Mouse (Mus musculus) kidney, postnatal 0 days (tissue): ENCODE measurements around the gene Ranbp1. TPM values are rescaled to one million over a fixed set of nuclear protein-coding genes. Genes with fewer than 3 reads are reported as not detected.

Experiments used
- ATAC-seq: fragments of 200-750 bp; cut with Nextera tagmentation; replicated peaks from 2 replicates; pipeline ENCODE4 v1.8.0; 2017; ENCODE audit warnings: low read depth, moderate number of reproducible peaks, moderate TSS enrichment, moderate library complexity; ENCODE audit not compliant: low FRiP score
- DNase-seq: peaks from one replicate; pipeline ENCODE4 v3.0.0-alpha.2; 2016; ENCODE audit warnings: low spot score
- H3K27ac ChIP-seq: fragments of 300-500 bp; sonication (generic); 2 replicates; pipeline ENCODE4 v1.5.1; 2014; ENCODE audit warnings: mild to moderate bottlenecking
- H3K27me3 ChIP-seq: fragments of 300-500 bp; sonication (generic); 2 replicates; pipeline ENCODE4 v1.6.1; 2014; ENCODE audit warnings: low read length, mixed read lengths; ENCODE audit not compliant: insufficient read depth
- H3K36me3 ChIP-seq: fragments of 300-500 bp; sonication (generic); 2 replicates; pipeline ENCODE4 v1.6.1; 2014; ENCODE audit warnings: low read length, mixed read lengths; ENCODE audit not compliant: insufficient read depth
- H3K4me1 ChIP-seq: fragments of 300-500 bp; sonication (generic); replicated peaks from 2 replicates; pipeline ENCODE4 v1.6.1; 2014; ENCODE audit warnings: antibody characterized with exemption, low read length, mixed read lengths; ENCODE audit not compliant: insufficient read depth
- H3K4me2 ChIP-seq: fragments of 300-500 bp; sonication (generic); 2 replicates; pipeline ENCODE4 v1.6.1; 2014; ENCODE audit warnings: mild to moderate bottlenecking, low read length, moderate library complexity, mixed read lengths
- H3K4me3 ChIP-seq: fragments of 300-500 bp; sonication (generic); replicated peaks from 2 replicates; pipeline ENCODE4 v1.5.1; 2014; ENCODE audit warnings: low read depth, low read length
- H3K9ac ChIP-seq: fragments of 300-500 bp; sonication (generic); 2 replicates; pipeline ENCODE4 v1.6.1; 2014; ENCODE audit warnings: low read depth, low read length
- H3K9me3 ChIP-seq: fragments of 300-500 bp; sonication (generic); replicated peaks from 2 replicates; pipeline ENCODE4 v1.6.1; 2016; ENCODE audit warnings: low read length, inconsistent platforms, mixed read lengths
- CTCF ChIP-seq: IDR thresholded peaks from 2 replicates; pipeline ENCODE4 v1.5.1; 2016; ENCODE audit warnings: antibody characterized with exemption, low read depth, mild to moderate bottlenecking, moderate library complexity
- WGBS: fragments of 180-500 bp; shearing (Covaris S2); extraction: QIAGEN DNeasy Blood & Tissue Kit; methylation state at CpG from one replicate; pipeline ENCODE4 v1.1.7; 2014; 5-methylcytosine and 5-hydroxymethylcytosine counted together
- polyA plus RNA-seq: library from polyadenylated mRNA; unstranded; fragments of >200 nt; fragmentation: Nextera tagmentation; extraction: Ambion mirVana; gene quantifications from 2 replicates; pipeline ENCODE4 v1.2.1, GENCODE M21; 2015

The Ranbp1 gene
- polyA plus RNA-seq, 1 experiment from 2014 or later = 457 TPM

GRCm38 (mm10) chr16:18235389-18236065 lies 13.0 kb downstream of the Ranbp1 start:
- peak; percentile 52 for ATAC-seq
- peak overlapping the region; percentile 75 for H3K4me3 ChIP-seq
- peaks cover 22% of the 10 kb centered on the region for H3K4me1 ChIP-seq
- peaks cover 12% of the 10 kb centered on the region for H3K36me3 ChIP-seq
- TF ChIP-seq CTCF = no peak
- H3K9me3 ChIP-seq = no peaks in the 10 kb centered on the region
- WGBS = 1% methylated on average over 19 of the region's 19 CpGs
- peak; percentile 78 for DNase-seq
- no peaks in the 10 kb centered on the region for H3K27me3 ChIP-seq
- H3K9ac ChIP-seq = peak overlapping the region; percentile 76
- peak overlapping the region; percentile 88 for H3K27ac ChIP-seq
- peak overlapping the region; percentile 92 for H3K4me2 ChIP-seq

DNA sequence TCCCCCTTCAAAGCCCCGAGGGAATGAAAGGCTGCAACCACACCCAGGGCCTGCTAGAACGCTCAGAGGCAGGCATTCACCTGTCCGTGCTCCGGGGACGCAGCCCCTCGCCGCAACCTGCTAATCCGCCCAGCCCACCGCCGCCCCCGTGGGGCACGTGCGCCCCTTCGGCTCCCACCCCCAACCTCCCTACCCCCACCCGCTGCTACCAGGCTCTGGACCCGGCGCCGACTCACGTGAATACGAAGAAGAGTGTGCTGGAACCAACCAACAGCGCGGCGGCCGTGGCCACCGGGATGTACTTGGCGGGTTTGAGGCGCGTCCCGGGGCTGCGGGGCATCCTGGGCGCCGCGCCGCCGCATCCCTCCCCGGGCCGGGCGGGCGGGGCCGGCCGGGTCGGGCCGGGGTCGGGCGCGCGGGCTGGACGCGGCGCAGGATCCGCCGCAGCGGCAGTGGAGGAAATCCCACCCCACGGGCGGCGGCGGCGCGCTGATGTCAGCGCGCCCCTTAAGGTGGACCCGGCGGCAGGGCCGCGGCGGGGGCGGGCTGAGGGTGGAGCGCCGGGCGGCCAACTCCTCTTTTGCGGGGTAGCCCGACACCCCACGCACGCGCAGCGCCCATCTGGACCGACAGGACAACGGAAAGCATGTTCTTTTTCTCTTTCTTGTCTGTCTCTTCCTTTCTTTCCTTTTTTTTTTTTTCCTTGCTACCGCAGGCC lies 13.7 kb downstream of the Ranbp1 start, which contains the start of gene Zdhhc8:
Gene Zdhhc8 (minus strand): TSS at position 466 of the 718 bp plus-strand sequence.
- WGBS = under 1% methylated on average over 57 of the region's 79 CpGs

DNA sequence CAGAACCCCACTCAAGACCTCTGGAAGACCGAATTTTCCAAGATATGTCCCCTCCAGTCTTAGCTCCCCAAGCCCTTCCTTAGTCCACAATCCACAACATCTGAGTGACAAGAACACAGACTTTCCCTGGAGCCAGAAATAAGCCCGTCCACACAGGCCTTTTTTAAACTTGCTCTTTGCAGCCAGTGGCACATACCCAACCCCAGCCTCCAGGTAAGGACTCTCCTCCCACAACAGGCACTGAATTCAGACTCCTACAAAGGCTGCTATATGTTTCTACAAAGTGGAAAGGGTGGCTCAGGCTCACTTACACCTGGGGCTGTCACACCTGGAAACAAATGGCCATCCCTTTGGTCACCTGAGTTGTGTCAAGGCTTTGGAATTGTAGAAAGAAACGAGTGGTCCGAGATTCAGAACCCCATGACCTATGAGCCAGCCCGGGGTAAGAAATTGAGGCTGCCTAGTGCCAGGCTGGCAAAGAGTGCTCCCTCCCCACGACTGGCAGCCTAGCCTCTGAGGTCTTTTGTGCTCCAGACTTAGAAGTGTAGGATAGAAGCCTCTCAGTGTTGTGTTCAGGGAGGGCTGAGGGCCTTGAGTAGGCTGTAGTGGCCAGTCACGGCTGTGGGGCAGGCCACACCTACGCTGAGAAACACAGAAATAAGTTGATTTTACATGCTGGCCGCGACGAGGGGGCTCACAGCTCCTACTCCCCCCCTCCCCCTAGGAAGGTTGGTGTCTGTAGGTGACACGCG lies 14.4 kb downstream of the Ranbp1 start:
- ATAC-seq (peak; percentile 16), DNase-seq (peak; percentile 25)
- Histone ChIP-seq H3K9me3 (no peaks in the 10 kb centered on the region), H3K36me3 (0 out of 2 replicates have a peak, but pooled peaks cover 1% of the 10 kb centered on the region), H3K4me2 (peak overlapping the region; percentile 92), H3K4me1 (peaks cover 29% of the 10 kb centered on the region), H3K4me3 (peak overlapping the region; percentile 75), H3K27me3 (no peaks in the 10 kb centered on the region), H3K27ac (peak overlapping the region; percentile 88), H3K9ac (peak overlapping the region; percentile 76)
- TF ChIP-seq CTCF = no peak
- WGBS = 13% methylated on average over 13 of the region's 13 CpGs

More for the DNA sequence above, 13.7 kb downstream of the Ranbp1 start, which contains the start of gene Zdhhc8:
- H3K4me1 ChIP-seq = peaks cover 27% of the 10 kb centered on the region
- peak within 1 kb of the TSS; percentile 76 for H3K9ac ChIP-seq
- H3K4me2 ChIP-seq = peak within 1 kb of the TSS; percentile 92
- 0 out of 2 replicates have a peak, but pooled peaks cover 7% of the 10 kb centered on the region for H3K36me3 ChIP-seq
- no peaks in the 10 kb centered on the region for H3K9me3 ChIP-seq
- H3K27me3 ChIP-seq = no peaks in the 10 kb centered on the region
- peak; percentile 60 for ATAC-seq
- H3K27ac ChIP-seq = peak within 1 kb of the TSS; percentile 88
- peak; percentile 82 for DNase-seq
- TF ChIP-seq CTCF = no peak
- H3K4me3 ChIP-seq = peak within 1 kb of the TSS; percentile 75

- no peak for ATAC-seq
- no peak overlapping the region for H3K27ac ChIP-seq
Measured at GRCm38 (mm10) chr16:18233451-18233850, 15.1 kb downstream of the Ranbp1 start.

DNA sequence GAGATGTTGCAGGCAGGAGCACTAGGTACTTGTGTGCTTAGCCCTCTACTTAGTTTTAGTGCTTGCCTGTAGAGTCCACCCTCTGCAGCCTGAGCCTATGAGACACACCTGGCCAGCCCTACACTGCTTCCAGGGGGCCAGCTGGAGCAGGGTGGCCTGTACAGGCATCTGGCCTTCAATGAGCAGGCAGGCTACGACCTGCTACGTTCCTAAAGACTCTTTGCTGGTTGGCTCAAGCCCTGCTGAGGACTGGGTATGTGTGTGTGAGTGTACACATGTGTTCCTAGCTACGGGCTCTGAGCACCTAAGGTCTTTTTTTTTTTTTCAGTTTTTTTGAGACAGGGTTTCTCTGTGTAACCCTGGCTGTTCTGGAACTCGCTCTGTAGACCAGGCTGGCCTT lies 17.1 kb downstream of the Ranbp1 start:
- ATAC-seq = no peak
- H3K9ac ChIP-seq = no peak overlapping the region
- 79% methylated on average over 4 of the region's 4 CpGs for WGBS

More at GRCm38 (mm10) chr16:18233451-18233850, 15.1 kb downstream of the Ranbp1 start:
- Histone ChIP-seq H3K36me3 (0 out of 2 replicates have a peak, but pooled peaks cover 2% of the 10 kb centered on the region), H3K4me2 (peak overlapping the region; percentile 92), H3K9me3 (no peaks in the 10 kb centered on the region), H3K4me3 (no peak overlapping the region), H3K4me1 (peaks cover 29% of the 10 kb centered on the region), H3K9ac (peak overlapping the region; percentile 4; the same call in 1 of the 2 replicates), H3K27me3 (no peaks in the 10 kb centered on the region)
- no peak for DNase-seq
- no peak for TF ChIP-seq CTCF
- WGBS = 17% methylated on average over 1 of the region's 1 CpGs

GRCm38 (mm10) chr16:18231047-18231446 lies 17.5 kb downstream of the Ranbp1 start:
- H3K9me3 ChIP-seq = no peaks in the 10 kb centered on the region
- TF ChIP-seq CTCF = no peak
- no peaks in the 10 kb centered on the region for H3K27me3 ChIP-seq
- peaks cover 24% of the 10 kb centered on the region for H3K4me1 ChIP-seq
- H3K4me3 ChIP-seq = no peak overlapping the region
- no peak overlapping the region for H3K9ac ChIP-seq
- ATAC-seq (no peak), DNase-seq (no peak)
- no peak overlapping the region for H3K27ac ChIP-seq
- WGBS = 85% methylated on average over 3 of the region's 3 CpGs
- no peak overlapping the region for H3K4me2 ChIP-seq
- peaks cover 15% of the 10 kb centered on the region for H3K36me3 ChIP-seq

More for the DNA sequence above, 17.1 kb downstream of the Ranbp1 start:
- TF ChIP-seq CTCF = no peak
- no peak overlapping the region for H3K4me3 ChIP-seq
- peaks cover 28% of the 10 kb centered on the region for H3K4me1 ChIP-seq
- no peak overlapping the region for H3K27ac ChIP-seq
- H3K9me3 ChIP-seq = no peaks in the 10 kb centered on the region
- no peak overlapping the region for H3K4me2 ChIP-seq
- DNase-seq = no peak
- H3K27me3 ChIP-seq = no peaks in the 10 kb centered on the region
- peaks cover 13% of the 10 kb centered on the region; the same call in 1 of the 2 replicates for H3K36me3 ChIP-seq
